Mouse (Mus musculus): ENCODE results near the gene Zfp759. TPM values are rescaled to one million over a fixed set of nuclear protein-coding genes. Genes with fewer than 3 reads are reported as not detected.
A peak's percentile ranks its signal among the peaks of the same experiment; 100 is the strongest.
"Not testable (repeated sequence)": the region's sequence is repeated elsewhere in the genome, so short reads cannot be mapped to it uniquely, and the experiment has no call there.

Gene Zfp759
- polyA plus RNA-seq (2015; fragmentation: Nextera tagmentation; extraction: Ambion mirVana) = 1.9 and 2.2 TPM in 2 replicates

DNA sequence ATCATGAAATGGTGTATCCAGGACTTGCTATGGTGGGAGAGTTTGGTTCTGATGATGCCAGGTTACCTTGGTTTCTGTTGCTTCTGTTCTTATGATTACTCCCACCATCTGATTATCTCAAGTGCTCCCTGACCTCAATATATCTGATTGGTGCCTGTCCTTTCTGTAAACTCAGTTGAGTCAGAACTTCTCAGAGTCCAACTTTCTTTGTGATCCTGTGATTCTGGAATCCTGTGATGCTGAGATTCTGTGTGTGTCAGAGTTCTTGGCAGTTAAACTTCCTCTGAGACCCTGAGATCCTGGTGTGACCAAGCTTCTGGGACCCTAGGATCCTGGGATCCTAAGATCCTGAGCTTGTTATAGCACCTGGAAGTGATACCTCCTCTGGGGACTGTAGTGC is at the start of gene Zfp759:
TSS of gene Zfp759 (plus strand) at position 301 of the 400 bp plus-strand sequence.
- not testable (repeated sequence) for H3K9ac ChIP-seq (ENCODE audit: low read depth, low read length); H3K36me3 ChIP-seq (ENCODE audit: insufficient read depth, low read length); H3K4me3 ChIP-seq (replicated peaks; ENCODE audit: low read depth, low read length); H3K4me2 ChIP-seq (ENCODE audit: low read length); H3K27me3 ChIP-seq (ENCODE audit: insufficient read depth, low read length); DNase-seq (ENCODE audit: low spot score); H3K27ac ChIP-seq; H3K9me3 ChIP-seq (replicated peaks; ENCODE audit: low read length); ATAC-seq (replicated peaks; ENCODE audit: low FRiP score, low read depth); H3K4me1 ChIP-seq (replicated peaks; ENCODE audit: insufficient read depth, low read length)

DNA sequence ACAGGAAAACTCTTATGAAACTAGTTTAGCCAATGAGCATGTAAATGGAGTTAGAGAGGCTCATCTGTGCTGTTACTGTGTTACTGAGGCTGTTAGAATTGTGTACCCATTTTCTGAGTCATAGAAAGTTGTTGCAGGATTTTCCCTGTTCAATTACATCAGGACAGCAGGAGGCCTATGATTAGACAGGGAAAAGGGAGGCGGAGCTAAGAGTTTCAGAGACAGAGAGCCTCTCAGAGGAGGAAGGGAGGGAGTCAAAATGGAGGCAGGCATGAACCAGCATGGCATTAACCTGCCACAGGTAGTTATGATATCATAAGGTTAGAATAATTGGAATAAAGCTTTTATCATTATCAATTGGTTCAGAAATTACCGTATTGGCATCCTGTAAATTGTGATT is 48.7 kb upstream of the Zfp759 start:
- H3K4me3 ChIP-seq (replicated peaks; ENCODE audit: low read depth, low read length) = no peak overlapping the region
- peaks cover 41% of the 10 kb centered on the region for H3K36me3 ChIP-seq (ENCODE audit: insufficient read depth, low read length)
- no peak overlapping the region for H3K27ac ChIP-seq
- DNase-seq (ENCODE audit: low spot score) (no peak), ATAC-seq (replicated peaks; ENCODE audit: low FRiP score, low read depth) (no peak)
- no peak overlapping the region for H3K9ac ChIP-seq (ENCODE audit: low read depth, low read length)
- no peak for TF ChIP-seq CTCF (IDR thresholded peaks at IDR 0.05; ENCODE audit: low read depth)
- no peak overlapping the region for H3K4me2 ChIP-seq (ENCODE audit: low read length)
- 98% methylated on average over 2 of the region's 2 CpGs for WGBS
- peaks cover 19% of the 10 kb centered on the region for H3K9me3 ChIP-seq (replicated peaks; ENCODE audit: low read length)
- H3K27me3 ChIP-seq (ENCODE audit: insufficient read depth, low read length) = no peaks in the 10 kb centered on the region
- no peaks in the 10 kb centered on the region for H3K4me1 ChIP-seq (replicated peaks; ENCODE audit: insufficient read depth, low read length)

DNA sequence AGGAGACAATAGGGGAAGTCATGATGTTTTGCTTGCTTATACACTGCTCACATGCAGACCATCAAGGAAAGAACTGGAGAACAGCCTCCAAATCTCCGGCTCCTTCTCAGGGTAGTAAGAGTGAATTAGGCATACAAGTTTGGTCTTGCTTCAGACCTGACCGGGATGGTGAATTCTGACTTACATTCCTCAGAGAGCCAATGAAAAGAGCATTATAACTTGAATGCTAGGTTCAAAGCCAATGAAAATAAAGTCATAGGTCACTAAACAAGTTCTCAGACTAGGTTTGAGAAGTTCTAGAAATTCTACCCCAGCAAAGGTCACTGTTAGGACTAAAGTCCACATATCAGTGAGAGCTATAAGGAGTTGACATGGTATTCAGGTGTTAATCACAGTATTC is 44.2 kb upstream of the Zfp759 start:
- Histone ChIP-seq H3K4me3 (replicated peaks; ENCODE audit: low read depth, low read length) (no peak overlapping the region), H3K27me3 (ENCODE audit: insufficient read depth, low read length) (no peaks in the 10 kb centered on the region), H3K4me1 (replicated peaks; ENCODE audit: insufficient read depth, low read length) (no peaks in the 10 kb centered on the region), H3K4me2 (ENCODE audit: low read length) (no peak overlapping the region), H3K27ac (no peak overlapping the region), H3K9me3 (replicated peaks; ENCODE audit: low read length) (peaks cover 6% of the 10 kb centered on the region), H3K36me3 (ENCODE audit: insufficient read depth, low read length) (peaks cover 24% of the 10 kb centered on the region), H3K9ac (ENCODE audit: low read depth, low read length) (no peak overlapping the region)
- no peak for ATAC-seq (replicated peaks; ENCODE audit: low FRiP score, low read depth)
- TF ChIP-seq CTCF (IDR thresholded peaks at IDR 0.05; ENCODE audit: low read depth) = no peak
- no peak for DNase-seq (ENCODE audit: low spot score)
- 94% methylated on average over 2 of the region's 2 CpGs for whole genome bisulfite sequencing

DNA sequence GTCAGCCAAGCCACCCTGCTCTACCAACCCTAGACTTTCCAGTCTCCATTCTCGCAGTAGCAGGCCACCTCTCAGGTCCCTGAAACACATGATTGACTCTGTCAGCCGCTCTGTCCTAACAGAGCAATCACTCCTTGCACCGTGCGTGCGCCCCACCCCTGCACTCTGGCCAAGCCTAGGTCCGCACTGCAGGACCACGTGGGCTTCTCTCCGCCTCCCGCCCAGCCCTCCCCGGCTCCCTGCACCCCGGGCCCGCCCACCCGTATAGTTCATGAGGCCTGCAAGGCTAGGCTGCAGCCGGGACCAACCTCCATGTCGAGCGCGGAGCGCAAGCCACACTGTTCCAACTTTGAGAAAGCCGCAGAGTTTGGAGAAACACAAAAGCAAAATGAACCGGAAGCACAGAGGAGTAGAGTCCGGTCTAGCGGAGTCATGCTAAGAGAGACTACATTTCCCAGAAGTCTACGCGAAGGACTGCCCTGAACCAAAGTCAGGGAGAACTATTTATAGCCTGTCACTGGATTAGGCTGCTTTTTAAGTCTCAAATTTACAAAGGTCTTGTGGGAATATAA is 40.2 kb upstream of the Zfp759 start:
- peak overlapping the region; percentile 92 for H3K27ac ChIP-seq
- DNase-seq (ENCODE audit: low spot score) = peak; percentile 94
- peak overlapping the region; percentile 65 for H3K9ac ChIP-seq (ENCODE audit: low read depth, low read length)
- WGBS = under 1% methylated on average over 24 of the region's 24 CpGs
- no peak for TF ChIP-seq CTCF (IDR thresholded peaks at IDR 0.05; ENCODE audit: low read depth)
- no peaks in the 10 kb centered on the region for H3K27me3 ChIP-seq (ENCODE audit: insufficient read depth, low read length)
- H3K36me3 ChIP-seq (ENCODE audit: insufficient read depth, low read length) = peaks cover 4% of the 10 kb centered on the region; the same call in 1 of the 2 replicates
- H3K4me1 ChIP-seq (replicated peaks; ENCODE audit: insufficient read depth, low read length) = no peaks in the 10 kb centered on the region
- ATAC-seq (replicated peaks; ENCODE audit: low FRiP score, low read depth) = peak; percentile 100
- H3K4me3 ChIP-seq (replicated peaks; ENCODE audit: low read depth, low read length) = peak overlapping the region; percentile 55
- H3K4me2 ChIP-seq (ENCODE audit: low read length) = peak overlapping the region; percentile 74
- H3K9me3 ChIP-seq (replicated peaks; ENCODE audit: low read length) = no peaks in the 10 kb centered on the region

DNA sequence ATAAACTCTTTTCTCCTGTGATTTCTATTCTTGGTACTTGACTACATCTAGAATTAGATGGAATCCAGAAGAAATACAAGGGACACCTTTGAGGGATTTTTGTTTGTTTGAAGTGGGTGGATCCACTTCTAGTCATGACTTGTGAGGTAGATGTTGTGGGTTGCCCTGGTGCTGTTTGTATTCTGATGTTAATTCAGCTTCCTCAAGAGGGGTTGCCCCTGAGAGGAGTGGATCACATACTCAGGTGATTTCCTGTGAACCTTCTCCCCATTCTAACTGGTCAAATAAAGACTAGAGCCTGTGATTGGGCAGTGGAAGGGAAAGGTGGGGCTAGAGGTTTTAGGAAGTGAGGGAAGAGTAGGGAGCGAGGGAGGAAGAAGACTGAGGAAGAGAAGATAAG is 39.5 kb upstream of the Zfp759 start:
- 61% methylated on average over 1 of the region's 1 CpGs for WGBS
- peak overlapping the region; percentile 55 for H3K4me3 ChIP-seq (replicated peaks; ENCODE audit: low read depth, low read length)
- TF ChIP-seq CTCF (IDR thresholded peaks at IDR 0.05; ENCODE audit: low read depth) = no peak
- ATAC-seq (replicated peaks; ENCODE audit: low FRiP score, low read depth) = no peak
- H3K4me1 ChIP-seq (replicated peaks; ENCODE audit: insufficient read depth, low read length) = no peaks in the 10 kb centered on the region
- H3K9me3 ChIP-seq (replicated peaks; ENCODE audit: low read length) = no peaks in the 10 kb centered on the region
- H3K27ac ChIP-seq = peak overlapping the region; percentile 92
- peak overlapping the region; percentile 65; the same call in 1 of the 2 replicates for H3K9ac ChIP-seq (ENCODE audit: low read depth, low read length)
- 0 out of 2 replicates have a peak, but pooled peaks cover 3% of the 10 kb centered on the region for H3K36me3 ChIP-seq (ENCODE audit: insufficient read depth, low read length)
- H3K27me3 ChIP-seq (ENCODE audit: insufficient read depth, low read length) = no peaks in the 10 kb centered on the region
- DNase-seq (ENCODE audit: low spot score) = no peak
- peak overlapping the region; percentile 74 for H3K4me2 ChIP-seq (ENCODE audit: low read length)

DNA sequence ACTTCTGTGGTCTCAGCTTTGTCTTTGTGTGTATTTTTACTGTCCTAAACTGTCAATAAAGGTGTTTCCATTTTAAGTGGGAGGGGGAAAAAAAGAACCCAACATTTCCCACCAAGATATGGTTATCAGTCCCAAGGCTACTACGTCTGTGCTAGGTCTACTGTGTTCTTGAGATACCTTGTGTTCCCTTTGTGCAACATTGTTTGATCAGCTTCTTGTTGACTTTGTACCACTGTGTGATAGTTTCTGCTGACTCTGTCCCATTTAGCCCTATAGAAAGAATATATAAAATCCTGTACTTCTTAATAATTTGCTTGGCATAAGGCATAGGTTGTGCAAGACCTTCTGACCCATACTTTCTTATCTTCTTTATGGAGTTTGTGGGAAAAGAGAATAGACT is 31.3 kb upstream of the Zfp759 start:
- TF ChIP-seq CTCF (IDR thresholded peaks at IDR 0.05; ENCODE audit: low read depth) = no peak
- Histone ChIP-seq H3K4me3 (replicated peaks; ENCODE audit: low read depth, low read length) (no peak overlapping the region), H3K4me1 (replicated peaks; ENCODE audit: insufficient read depth, low read length) (no peaks in the 10 kb centered on the region), H3K36me3 (ENCODE audit: insufficient read depth, low read length) (no peaks in the 10 kb centered on the region), H3K27me3 (ENCODE audit: insufficient read depth, low read length) (no peaks in the 10 kb centered on the region), H3K4me2 (ENCODE audit: low read length) (no peak overlapping the region), H3K9me3 (replicated peaks; ENCODE audit: low read length) (no peaks in the 10 kb centered on the region), H3K27ac (no peak overlapping the region), H3K9ac (ENCODE audit: low read depth, low read length) (no peak overlapping the region)
- no peak for ATAC-seq (replicated peaks; ENCODE audit: low FRiP score, low read depth)
- no peak for DNase-seq (ENCODE audit: low spot score)
- 93% methylated on average over 1 of the region's 1 CpGs for WGBS

DNA sequence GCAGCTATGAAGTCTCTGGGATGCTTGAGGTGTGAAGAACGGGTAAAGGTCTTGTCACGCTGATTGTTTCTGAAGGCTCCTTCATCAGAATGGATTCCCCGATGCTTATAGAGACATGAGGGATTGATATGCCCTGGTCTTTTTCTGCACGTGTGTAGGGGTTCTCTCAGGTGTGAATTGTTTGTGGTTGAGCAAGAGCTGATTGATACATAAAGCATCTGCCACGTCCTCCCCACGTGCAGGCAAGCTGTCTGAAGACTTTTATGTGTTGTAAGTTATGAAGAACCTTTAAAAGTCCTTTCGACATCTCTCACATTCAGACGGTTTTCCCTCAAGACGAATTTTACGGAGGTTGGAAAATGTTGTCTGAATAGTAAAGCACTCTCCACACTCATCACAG is 23.6 kb upstream of the Zfp759 start, which contains the start of gene Zfp708:
TSS of gene Zfp708 (minus strand) at position 101 of the 400 bp plus-strand sequence.
- H3K9ac ChIP-seq (ENCODE audit: low read depth, low read length) = no peak within 1 kb of the TSS
- no peak for TF ChIP-seq CTCF (IDR thresholded peaks at IDR 0.05; ENCODE audit: low read depth)
- ATAC-seq (replicated peaks; ENCODE audit: low FRiP score, low read depth) = no peak
- no peaks in the 10 kb centered on the region for H3K36me3 ChIP-seq (ENCODE audit: insufficient read depth, low read length)
- H3K4me2 ChIP-seq (ENCODE audit: low read length) = no peak within 1 kb of the TSS
- no peaks in the 10 kb centered on the region for H3K4me1 ChIP-seq (replicated peaks; ENCODE audit: insufficient read depth, low read length)
- H3K27ac ChIP-seq = no peak within 1 kb of the TSS
- WGBS = 87% methylated on average over 10 of the region's 10 CpGs
- H3K9me3 ChIP-seq (replicated peaks; ENCODE audit: low read length) = no peaks in the 10 kb centered on the region
- H3K27me3 ChIP-seq (ENCODE audit: insufficient read depth, low read length) = no peaks in the 10 kb centered on the region
- no peak within 1 kb of the TSS for H3K4me3 ChIP-seq (replicated peaks; ENCODE audit: low read depth, low read length)
- no peak for DNase-seq (ENCODE audit: low spot score)

Measured in kidney, postnatal 0 days (tissue).